In genomic region chr11:119929603-119930265, GRCm38 (mm10) we compare ENCODE assay signal across 1 mouse cellular context.
TF ChIP-seq lines count a peak whose summit lies in the region.

No protein-coding gene starts in this region.

TF ChIP-seq in CH12.LX, 34 proteins besides CTCF, POLR2A, EP300 and RAD21 (continued from another document):
- TF ChIP-seq GABPA (IDR thresholded peaks at IDR 0.05; ENCODE audit: insufficient replicate concordance, low read depth, low read length) (no peak), MAX (IDR thresholded peaks at IDR 0.05; ENCODE audit: low read length) (peak; percentile 75), CHD1 (IDR thresholded peaks at IDR 0.05; ENCODE audit: low read depth, low read length) (peak; percentile 40; the same call in 1 of the 2 replicates), TCF12 (IDR thresholded peaks at IDR 0.05; ENCODE audit: low read depth, low read length) (peak; percentile 49), MEF2A (IDR thresholded peaks at IDR 0.05; ENCODE audit: borderline replicate concordance, low read depth, low read length) (0 out of 2 replicates have a peak, but pooled peaks have one; percentile 56), IRF4 (IDR thresholded peaks at IDR 0.05; ENCODE audit: low read depth, low read length) (no peak), ELF1 (IDR thresholded peaks at IDR 0.05; ENCODE audit: low read depth, low read length) (no peak), ZC3H11A (IDR thresholded peaks at IDR 0.05; ENCODE audit: low read depth, low read length) (no peak), JUND (conservative IDR thresholded peaks at IDR 0.05; ENCODE audit: low read depth, low read length) (peak; percentile 96), ZNF384 (IDR thresholded peaks at IDR 0.05; ENCODE audit: low read depth, low read length) (peak; percentile 94), JUN (IDR thresholded peaks at IDR 0.05; ENCODE audit: insufficient read depth, low read depth, low read length) (peak; percentile 99), SIN3A (IDR thresholded peaks at IDR 0.05; ENCODE audit: low read length) (peak; percentile 64), PAX5 (IDR thresholded peaks at IDR 0.05; ENCODE audit: low read length) (no peak), MXI1 (IDR thresholded peaks at IDR 0.05; ENCODE audit: low read depth, low read length) (peak; percentile 48; the same call in 1 of the 2 replicates), SMC3 (IDR thresholded peaks at IDR 0.05; ENCODE audit: low read depth, low read length) (no peak), UBTF (IDR thresholded peaks at IDR 0.05; ENCODE audit: low read depth, low read length) (no peak), NRF1 (IDR thresholded peaks at IDR 0.05; ENCODE audit: low read depth, low read length) (peak; percentile 64), MAZ (IDR thresholded peaks at IDR 0.05; ENCODE audit: low read depth, low read length) (peak; percentile 54; the same call in 1 of the 2 replicates), MYC (IDR thresholded peaks at IDR 0.05; ENCODE audit: low read depth, low read length) (peak; percentile 95), HCFC1 (IDR thresholded peaks at IDR 0.05; ENCODE audit: low read depth, low read length) (no peak), ETS1 (conservative IDR thresholded peaks at IDR 0.05; ENCODE audit: low read depth, low read length) (peak; percentile 85), NELFE (IDR thresholded peaks at IDR 0.05; ENCODE audit: low read depth, low read length) (no peak), TBP (conservative IDR thresholded peaks at IDR 0.05; ENCODE audit: low read depth, low read length) (no peak), ZMIZ1 (IDR thresholded peaks at IDR 0.05; ENCODE audit: low read depth, low read length) (no peak), USF2 (conservative IDR thresholded peaks at IDR 0.05; ENCODE audit: low read depth, low read length) (no peak), USF1 (IDR thresholded peaks at IDR 0.05; ENCODE audit: low read depth, low read length) (no peak), BHLHE40 (IDR thresholded peaks at IDR 0.05; ENCODE audit: low read depth, low read length) (peak; percentile 97), KAT2A (IDR thresholded peaks at IDR 0.05; ENCODE audit: insufficient replicate concordance, low read length) (no peak), MAFK (IDR thresholded peaks at IDR 0.05; ENCODE audit: insufficient replicate concordance, low read length) (peak; percentile 69), CHD2 (IDR thresholded peaks at IDR 0.05; ENCODE audit: low read length) (no peak; the same call in 1 of the 2 replicates), ZKSCAN1 (IDR thresholded peaks at IDR 0.05; ENCODE audit: borderline replicate concordance, low read depth, low read length) (no peak)
